Mouse (Mus musculus): ENCODE measurements around the gene D2hgdh.

The D2hgdh gene

GRCm38 (mm10) chr1:93824609-93825008 lies at the start of gene D2hgdh:
Gene D2hgdh, plus strand, starts transcription at chr1:93824909.
- DNase-seq: no peak

GRCm38 (mm10) chr1:93776686-93777085 lies 48.0 kb upstream of the D2hgdh start:
- DNase-seq: no peak

GRCm38 (mm10) chr1:93786912-93787311 lies 37.8 kb upstream of the D2hgdh start:
- DNase-seq: peak; percentile 39

- DNase-seq: no peak
These were observed 30.2 kb upstream of the D2hgdh start for GRCm38 (mm10) chr1:93794526-93794925.

- no peak for DNase-seq
These were observed 28.8 kb upstream of the D2hgdh start for GRCm38 (mm10) chr1:93795886-93796285.

GRCm38 (mm10) chr1:93800670-93801503 lies 23.8 kb upstream of the D2hgdh start:
- DNase-seq: peak; percentile 20 to 37

- DNase-seq: peak; percentile 95 to 96
These were observed 22.9 kb upstream of the D2hgdh start, which contains the start of gene Dtymk for GRCm38 (mm10) chr1:93801741-93802238. Gene Dtymk, minus strand, starts transcription at chr1:93801934.

- no peak for DNase-seq
These were observed 21.9 kb upstream of the D2hgdh start for GRCm38 (mm10) chr1:93802771-93803170.

- DNase-seq: peak; percentile 100
These were observed 20.9 kb upstream of the D2hgdh start, which contains the start of gene Ing5 for GRCm38 (mm10) chr1:93803556-93804507. Gene Ing5, plus strand, starts transcription at chr1:93803965.

- no peak for DNase-seq
These were observed 19.9 kb upstream of the D2hgdh start for GRCm38 (mm10) chr1:93804818-93805217.

GRCm38 (mm10) chr1:93805221-93805951 lies 19.3 kb upstream of the D2hgdh start:
- no peak for DNase-seq

- no peak for DNase-seq
These were observed 15.8 kb upstream of the D2hgdh start for GRCm38 (mm10) chr1:93808871-93809270.

GRCm38 (mm10) chr1:93810011-93810410 lies 14.7 kb upstream of the D2hgdh start:
- no peak for DNase-seq

- DNase-seq: no peak
These were observed 13.1 kb upstream of the D2hgdh start for GRCm38 (mm10) chr1:93811495-93812039.

GRCm38 (mm10) chr1:93817823-93818532 lies 6.7 kb upstream of the D2hgdh start:
- DNase-seq: no peak

GRCm38 (mm10) chr1:93818722-93819121 lies 6.0 kb upstream of the D2hgdh start:
- no peak for DNase-seq

GRCm38 (mm10) chr1:93823796-93824495 lies 763 bp upstream of the D2hgdh start:
- DNase-seq: no peak

- DNase-seq: peak; percentile 96 to 97
These were observed 481 bp downstream of the D2hgdh start for GRCm38 (mm10) chr1:93825105-93825674.

GRCm38 (mm10) chr1:93825771-93826539 lies 1.2 kb downstream of the D2hgdh start:
- peak; percentile 59 to 61 for DNase-seq

- DNase-seq: no peak
These were observed 1.8 kb downstream of the D2hgdh start for GRCm38 (mm10) chr1:93826540-93826835.
